Mouse (Mus musculus): ENCODE data around the gene Mavs. TPM values are rescaled to one million over a fixed set of nuclear protein-coding genes. Genes with fewer than 3 reads are reported as not detected.

The Mavs gene
- total RNA-seq, 2 experiments from 2014 or later, result 11.8 to 15.1 TPM

- no peak for ATAC-seq (replicated peaks; ENCODE audit: poor library complexity)
Observed at GRCm38 (mm10) chr2:131258693-131259092, 24.8 kb downstream of the Mavs start.

GRCm38 (mm10) chr2:131260544-131261307 is 26.9 kb downstream of the Mavs start:
- ATAC-seq (replicated peaks; ENCODE audit: poor library complexity), result peak; percentile 24

GRCm38 (mm10) chr2:131261481-131262212 is 27.8 kb downstream of the Mavs start:
- peak; percentile 21 for ATAC-seq (replicated peaks; ENCODE audit: poor library complexity)

GRCm38 (mm10) chr2:131262213-131262672 is 28.4 kb downstream of the Mavs start, which contains the start of gene Pank2:
Pank2 (plus strand) TSS chr2:131262495.
- ATAC-seq (replicated peaks; ENCODE audit: poor library complexity), result peak; percentile 88

- ATAC-seq (replicated peaks; ENCODE audit: poor library complexity), result peak; percentile 44
Observed at GRCm38 (mm10) chr2:131262680-131263670, 29.1 kb downstream of the Mavs start.

GRCm38 (mm10) chr2:131264027-131264426 is 30.2 kb downstream of the Mavs start:
- ATAC-seq (replicated peaks; ENCODE audit: poor library complexity), result no peak; the same call in 1 of the 2 replicates

- ATAC-seq (replicated peaks; ENCODE audit: poor library complexity), result no peak
Observed at GRCm38 (mm10) chr2:131265056-131265455, 31.2 kb downstream of the Mavs start.

- ATAC-seq (replicated peaks; ENCODE audit: poor library complexity), result no peak
Observed at GRCm38 (mm10) chr2:131275493-131275892, 41.6 kb downstream of the Mavs start.

GRCm38 (mm10) chr2:131276722-131277121 is 42.9 kb downstream of the Mavs start:
- no peak for ATAC-seq (replicated peaks; ENCODE audit: poor library complexity)

- ATAC-seq (replicated peaks; ENCODE audit: poor library complexity), result no peak
Observed at GRCm38 (mm10) chr2:131281596-131281995, 47.7 kb downstream of the Mavs start.

GRCm38 (mm10) chr2:131286276-131286675 is 52.4 kb downstream of the Mavs start:
- ATAC-seq (replicated peaks; ENCODE audit: poor library complexity), result no peak

- no peak for ATAC-seq (replicated peaks; ENCODE audit: poor library complexity)
Observed at GRCm38 (mm10) chr2:131290669-131291068, 56.8 kb downstream of the Mavs start.

GRCm38 (mm10) chr2:131296746-131297261 is 62.9 kb downstream of the Mavs start:
- no peak for ATAC-seq (replicated peaks; ENCODE audit: poor library complexity)

Other genes with a start within 250 kb of the Mavs start
- gene Gfra4, start 191.0 kb upstream of the Mavs start, total RNA-seq (2015), result not detected in 2 replicates
- not detected in 2 replicates for gene Gfra4, start 191.0 kb upstream of the Mavs start, total RNA-seq (2017)
- not detected in 2 replicates for gene Adam33, start 170.2 kb upstream of the Mavs start, total RNA-seq (2015)
- not detected in 2 replicates for gene Adam33, start 170.2 kb upstream of the Mavs start, total RNA-seq (2017)
- gene Siglec1, start 147.3 kb upstream of the Mavs start, total RNA-seq (2015), result 0.05 and 0.07 TPM in 2 replicates
- 0.10 TPM in 1 of 2 replicates, not detected in the other for gene Siglec1, start 147.3 kb upstream of the Mavs start, total RNA-seq (2017)
- 0.12 TPM in 1 of 2 replicates, not detected in the other for gene Hspa12b, start 106.8 kb upstream of the Mavs start, total RNA-seq (2015)
- 0.44 TPM in 1 of 2 replicates, not detected in the other for gene Hspa12b, start 106.8 kb upstream of the Mavs start, total RNA-seq (2017)
- gene Gm11037, start 100.6 kb upstream of the Mavs start, total RNA-seq (2015), result not detected in 2 replicates
- gene Gm11037, start 100.6 kb upstream of the Mavs start, total RNA-seq (2017), result not detected in 2 replicates
- 85.1 and 90.4 TPM in 2 replicates for gene 1700037H04Rik, start 74.0 kb upstream of the Mavs start, total RNA-seq (2015)
- gene 1700037H04Rik, start 74.0 kb upstream of the Mavs start, total RNA-seq (2017), result 34.9 and 39.5 TPM in 2 replicates
- 8.0 and 8.3 TPM in 2 replicates for gene Cenpb, start 54.0 kb upstream of the Mavs start, total RNA-seq (2015)
- 14.8 and 15.8 TPM in 2 replicates for gene Cenpb, start 54.0 kb upstream of the Mavs start, total RNA-seq (2017)
- 8.9 and 10.8 TPM in 2 replicates for gene Cdc25b, start 47.1 kb upstream of the Mavs start, total RNA-seq (2015)
- gene Cdc25b, start 47.1 kb upstream of the Mavs start, total RNA-seq (2017), result 9.6 and 13.4 TPM in 2 replicates
- 0.39 and 0.72 TPM in 2 replicates for gene Spef1, start 46.8 kb upstream of the Mavs start, total RNA-seq (2015)
- 0.91 and 2.0 TPM in 2 replicates for gene Spef1, start 46.8 kb upstream of the Mavs start, total RNA-seq (2017)
- gene Ap5s1, start 27.0 kb upstream of the Mavs start, total RNA-seq (2015), result 3.6 and 3.9 TPM in 2 replicates
- gene Ap5s1, start 27.0 kb upstream of the Mavs start, total RNA-seq (2017), result 2.9 and 6.7 TPM in 2 replicates
- gene Pank2, start 28.4 kb downstream of the Mavs start, total RNA-seq (2015), result 59.4 and 71.6 TPM in 2 replicates
- 46.3 and 61.7 TPM in 2 replicates for gene Pank2, start 28.4 kb downstream of the Mavs start, total RNA-seq (2017)
- gene Rnf24, start 118.8 kb downstream of the Mavs start, total RNA-seq (2015), result 4.4 and 4.5 TPM in 2 replicates
- 1.8 and 1.9 TPM in 2 replicates for gene Rnf24, start 118.8 kb downstream of the Mavs start, total RNA-seq (2017)